Mouse (Mus musculus) mouse embryonic stem cell (cell line): ENCODE results near the gene Mb.

ENCODE experiments used
- in situ Hi-C, 2 experiments: fragments of 300-500 bp; cut with MboI; formaldehyde crosslinking; loops; 1 replicate in 1 of 2; 3 replicates in 1 of 2; pipeline ENCODE4 v1.14.3; 2019 to 2020; ENCODE audit warnings: low sequenced_read_pairs in 2 of 2, low pct_unique_long_range_greater_than_20kb in 1 of 2, mixed read lengths in 1 of 2; ENCODE audit not compliant: unreplicated experiment in 1 of 2

Mb gene

DNA sequence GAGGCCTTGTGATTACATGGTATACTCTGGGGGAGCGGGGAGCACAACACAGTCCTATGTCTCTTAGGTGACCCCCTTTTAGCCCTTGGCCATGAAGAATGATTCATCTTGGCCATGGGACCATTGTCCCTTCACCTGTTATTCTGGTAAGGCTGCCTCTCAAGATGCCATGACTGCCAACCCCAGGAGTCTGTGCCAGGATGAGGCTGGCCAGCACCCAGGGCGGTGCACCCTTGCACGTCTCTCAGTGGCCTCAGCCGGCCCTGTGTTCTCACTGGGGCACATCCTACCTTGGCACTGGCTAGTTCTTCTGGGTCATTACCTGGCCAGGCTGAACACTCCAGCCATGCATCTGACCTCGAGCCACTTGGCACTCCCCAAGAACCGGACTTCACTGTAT lies 41.6 kb downstream of the Mb start:
- in situ Hi-C loops: loop anchor here (10.0 kb wide), 1 partner anchor 54 kb away; no protein-coding TSS in a partner anchor

GRCm38 (mm10) chr15:77003868-77004215 lies 46.6 kb downstream of the Mb start:
- in situ Hi-C loops: loop anchor here (10.0 kb wide), 1 partner anchor 49 kb away; no protein-coding TSS in a partner anchor

DNA sequence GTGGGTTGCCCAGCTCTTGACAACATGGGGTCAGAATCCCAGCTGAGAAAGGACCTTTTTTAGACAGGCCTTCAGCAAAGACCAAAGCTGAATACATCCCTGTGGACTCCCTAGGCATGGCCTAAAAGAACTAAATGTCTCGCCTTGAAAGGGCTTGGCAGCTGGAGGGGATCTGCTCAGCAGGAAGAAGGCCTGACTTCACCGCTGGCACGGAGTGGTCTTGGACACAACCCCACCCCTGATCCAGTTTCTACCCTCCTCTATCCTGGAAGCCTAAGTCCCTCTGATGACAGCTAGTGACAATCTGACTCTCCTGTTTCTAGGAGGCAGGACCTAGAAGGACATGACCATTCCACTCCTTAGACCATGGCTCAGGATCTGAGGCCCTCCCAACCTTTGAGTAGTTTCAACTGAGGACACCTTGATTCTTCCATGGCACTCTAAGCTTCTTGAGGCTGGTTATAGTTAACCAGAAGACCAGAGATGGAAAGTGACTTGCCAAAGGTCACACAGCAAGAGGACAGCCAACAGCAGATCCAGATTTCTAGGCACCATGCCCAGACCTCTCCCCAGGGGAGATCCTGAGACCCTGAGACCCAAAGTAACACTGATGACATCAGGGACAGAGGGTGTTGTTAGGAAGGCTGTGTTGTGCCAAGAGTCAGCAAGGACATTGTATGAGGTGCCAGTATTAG lies 47.1 kb downstream of the Mb start:
- in situ Hi-C loops: loop anchor here (10.0 kb wide), 1 partner anchor 49 kb away; no protein-coding TSS in a partner anchor

DNA sequence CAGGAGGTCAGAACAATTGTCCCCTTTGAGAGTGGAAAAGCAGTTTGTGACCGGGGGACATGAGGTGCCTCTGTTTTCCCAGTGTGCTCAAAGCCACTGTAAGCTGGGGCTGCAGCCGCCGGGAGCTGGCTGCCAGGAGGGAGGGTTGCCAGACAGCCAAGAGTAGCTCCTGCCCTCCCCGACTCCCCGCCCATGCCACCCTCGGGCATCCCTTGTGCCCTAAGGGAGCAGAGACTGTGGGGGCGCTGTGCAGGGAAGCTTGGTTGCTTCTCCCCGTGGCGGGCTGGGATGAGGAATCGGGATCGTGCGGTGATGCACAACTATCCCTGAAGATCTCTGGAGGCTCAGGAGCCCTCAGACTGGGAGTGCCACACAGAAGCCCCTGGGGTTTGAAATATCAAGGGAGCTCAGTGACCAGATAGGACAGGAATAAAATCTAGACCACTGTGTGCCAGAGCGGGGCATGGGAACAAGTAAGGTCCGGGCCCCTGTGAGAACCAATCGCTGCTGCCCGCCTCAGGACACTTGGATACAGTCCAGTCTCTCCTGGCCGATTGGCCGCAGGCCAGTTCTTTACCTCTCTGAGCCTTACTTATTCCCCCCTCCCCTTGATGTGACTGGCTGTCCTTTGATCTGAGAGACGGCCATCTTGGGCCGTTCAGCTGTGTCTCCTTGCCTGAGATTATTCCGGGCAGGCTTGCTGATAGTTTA lies 51.4 kb downstream of the Mb start:
- in situ Hi-C loops: no loop called here

GRCm38 (mm10) chr15:76998048-76998447 lies 52.4 kb downstream of the Mb start:
- in situ Hi-C loops: no loop called here

GRCm38 (mm10) chr15:76994413-76994812 lies 56.1 kb downstream of the Mb start:
- in situ Hi-C loops: no loop called here

GRCm38 (mm10) chr15:76987542-76988094 lies 62.9 kb downstream of the Mb start:
- in situ Hi-C loops: no loop called here

DNA sequence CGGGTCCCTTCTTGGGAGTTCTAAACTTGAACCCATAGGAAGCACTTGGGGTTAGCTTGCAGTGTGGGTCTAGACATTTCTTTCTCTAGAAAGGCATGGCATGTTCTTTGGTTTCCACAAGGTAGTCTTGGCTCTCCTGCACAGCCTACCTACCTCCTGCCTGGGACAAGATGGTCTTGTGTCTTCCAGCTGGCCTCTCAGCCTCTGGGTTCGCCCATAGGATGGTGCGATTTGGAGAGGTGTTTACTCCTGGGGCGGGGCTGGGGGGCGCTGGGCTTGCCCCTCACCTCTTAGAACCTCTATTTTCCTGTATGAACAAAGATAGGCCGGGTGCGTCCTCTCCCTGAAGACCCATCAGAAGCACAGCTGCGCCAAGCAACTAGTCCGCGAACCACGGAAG lies 63.3 kb downstream of the Mb start:
- in situ Hi-C loops: no loop called here

- in situ Hi-C loops: no loop called here
These were observed 67.7 kb downstream of the Mb start for GRCm38 (mm10) chr15:76982745-76983144.

DNA sequence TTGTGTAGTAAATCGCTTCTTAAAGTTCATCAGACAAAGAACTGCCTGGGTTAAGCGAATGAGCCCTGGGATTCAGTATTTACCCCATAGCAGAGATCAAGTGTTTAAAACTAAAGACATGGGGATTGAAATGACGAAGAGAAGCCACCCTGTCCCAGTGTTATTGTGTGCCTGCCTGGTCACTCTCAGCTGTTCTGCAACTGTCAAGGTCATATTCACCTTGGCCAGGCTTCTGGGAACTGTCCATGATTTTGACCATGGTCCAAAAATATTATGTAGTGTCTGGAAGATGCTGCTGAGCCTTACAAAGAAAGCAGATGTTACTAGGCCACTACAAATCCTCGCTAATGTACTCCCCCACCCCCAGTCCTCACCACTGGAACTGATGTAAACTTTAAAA lies 70.7 kb downstream of the Mb start:
- in situ Hi-C loops: no loop called here

DNA sequence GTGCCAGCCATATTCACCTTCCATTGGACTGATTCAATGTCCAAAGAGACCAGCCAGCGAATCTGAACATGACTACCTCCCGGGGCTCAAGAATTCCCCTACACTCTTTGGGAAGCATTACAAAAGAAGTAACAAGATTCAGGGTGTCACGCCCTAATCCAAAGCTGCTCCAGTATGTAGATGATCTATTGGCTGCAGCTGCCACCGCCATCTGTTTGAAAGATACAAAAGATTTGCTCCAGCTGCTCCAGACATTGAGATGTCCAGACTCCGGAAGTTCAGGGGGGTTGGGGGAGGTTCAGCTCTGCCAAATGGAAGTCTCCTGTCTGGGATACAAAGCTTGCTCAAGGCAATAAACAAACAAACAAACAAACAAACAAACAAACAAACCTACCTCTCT lies 73.9 kb downstream of the Mb start:
- in situ Hi-C loops: no loop called here

GRCm38 (mm10) chr15:76973855-76974651 lies 76.4 kb downstream of the Mb start:
- in situ Hi-C loops: no loop called here

DNA sequence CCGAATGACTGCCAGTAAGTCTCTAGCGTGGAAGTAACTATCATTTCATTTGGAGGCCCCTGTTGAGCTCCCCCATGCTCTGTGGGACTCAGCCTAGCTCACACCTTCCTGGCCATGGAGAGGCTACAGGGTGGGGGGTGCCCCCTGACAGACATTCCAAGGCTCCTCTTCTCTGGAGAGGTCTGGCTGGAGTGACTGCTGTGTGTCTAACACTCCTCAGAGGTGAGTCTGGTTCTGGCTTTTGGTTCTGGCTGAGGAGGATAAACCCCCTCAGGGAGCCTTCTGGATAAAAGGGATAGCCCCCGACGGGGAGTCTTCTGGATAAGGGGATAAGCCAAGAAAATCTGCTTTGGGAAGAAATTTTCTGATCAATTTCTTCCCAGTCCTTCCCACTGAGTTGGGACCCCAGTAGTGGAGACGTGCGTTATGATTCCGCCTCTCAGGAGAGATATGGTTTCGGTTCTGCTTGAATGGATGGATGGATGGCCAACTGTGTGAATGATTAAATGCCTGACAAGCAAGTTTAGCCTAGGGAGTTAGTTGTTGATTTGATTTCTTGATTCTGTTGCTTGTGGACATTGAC lies 77.1 kb downstream of the Mb start:
- in situ Hi-C loops: no loop called here

DNA sequence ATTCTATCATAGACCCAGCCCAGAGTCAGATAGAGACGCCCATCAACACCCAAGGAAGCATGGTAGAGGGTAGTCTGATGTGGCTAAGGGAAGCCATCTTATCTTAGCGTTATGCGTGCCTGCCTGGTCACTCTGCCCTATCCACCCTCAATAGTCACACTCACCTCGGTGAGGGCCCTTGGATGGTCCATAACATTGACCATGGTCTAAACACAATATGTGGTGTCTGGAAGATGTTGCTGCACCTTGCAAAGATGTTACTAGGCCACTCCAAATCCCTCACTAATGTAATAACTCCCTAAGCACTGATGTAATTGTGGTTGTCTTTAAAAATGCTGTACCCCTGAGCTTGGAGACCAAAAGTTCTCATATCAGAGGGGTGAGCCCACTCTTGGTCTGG lies 77.8 kb downstream of the Mb start:
- in situ Hi-C loops: no loop called here
